Mouse (Mus musculus) limb, embryonic 14.5 days (tissue): ENCODE measurements at regions not wholly inside any gene's neighbourhood (a gene's known extent, or its start where the extent isn't known, plus 50 kb on each side); places are given as distances from the start of the nearest gene placed in this dataset.

Source experiments
- ATAC-seq: fragments of 200-750 bp; cut with Nextera tagmentation; 2 replicates; pipeline ENCODE4 v1.8.0; 2017; ENCODE audit warnings: low read depth, moderate number of reproducible peaks, moderate TSS enrichment; ENCODE audit not compliant: low FRiP score
- DNase-seq: peaks from one replicate; pipeline ENCODE4 v3.0.0-alpha.2; 2015; ENCODE audit warnings: low spot score
- H3K27ac ChIP-seq: fragments of 300-500 bp; sonication (generic); replicated peaks from 2 replicates; pipeline ENCODE4 v1.5.1; 2014; ENCODE audit warnings: low read depth, mild to moderate bottlenecking, low read length, moderate library complexity, mixed read lengths
- H3K27me3 ChIP-seq: fragments of 300-500 bp; sonication (generic); 2 replicates; pipeline ENCODE4 v1.6.1; 2014; ENCODE audit warnings: low read length, mixed read lengths; ENCODE audit not compliant: control insufficient read depth, insufficient read depth
- H3K36me3 ChIP-seq: fragments of 300-500 bp; sonication (generic); 2 replicates; pipeline ENCODE4 v1.6.1; 2014; ENCODE audit warnings: mild to moderate bottlenecking, low read length, moderate library complexity, mixed read lengths; ENCODE audit not compliant: control insufficient read depth, insufficient read depth
- H3K4me1 ChIP-seq: fragments of 300-500 bp; sonication (generic); 2 replicates; pipeline ENCODE4 v1.6.1; 2014; ENCODE audit warnings: antibody characterized with exemption, low read length, mixed read lengths; ENCODE audit not compliant: control insufficient read depth, insufficient read depth
- H3K4me2 ChIP-seq: fragments of 300-500 bp; sonication (generic); replicated peaks from 2 replicates; pipeline ENCODE4 v1.6.1; 2014; ENCODE audit warnings: low read depth, mild to moderate bottlenecking, low read length, moderate library complexity; ENCODE audit not compliant: severe bottlenecking
- H3K4me3 ChIP-seq: fragments of 300-500 bp; sonication (generic); replicated peaks from 2 replicates; pipeline ENCODE4 v1.5.1; 2014; ENCODE audit warnings: low read length
- H3K9ac ChIP-seq: fragments of 300-500 bp; sonication (generic); 2 replicates; pipeline ENCODE4 v1.6.1; 2014; ENCODE audit warnings: mild to moderate bottlenecking, low read depth, low read length, moderate library complexity; ENCODE audit not compliant: severe bottlenecking
- H3K9me3 ChIP-seq: fragments of 300-500 bp; sonication (generic); 2 replicates; pipeline ENCODE4 v1.6.1; 2016; ENCODE audit warnings: low read length; ENCODE audit not compliant: control insufficient read depth
- POLR2A ChIP-seq: fragments of 200-500 bp; IDR thresholded peaks from 2 replicates; pipeline ENCODE4 v1.8.0; 2012; ENCODE audit warnings: inconsistent platforms, mild to moderate bottlenecking, moderate library complexity, borderline replicate concordance; ENCODE audit not compliant: insufficient read depth, insufficient read length; ENCODE audit errors: extremely low read depth
- WGBS: fragments of 180-500 bp; shearing (Covaris S2); extraction: QIAGEN DNeasy Blood & Tissue Kit; methylation state at CpG from one replicate; pipeline ENCODE4 v1.1.7; 2014; 5-methylcytosine and 5-hydroxymethylcytosine counted together

- ATAC-seq, result no peak
- no peak for DNase-seq
- Histone ChIP-seq H3K27me3 (no peaks in the 10 kb centered on the region), H3K27ac (no peak overlapping the region), H3K9ac (no peak overlapping the region), H3K4me1 (no peaks in the 10 kb centered on the region), H3K4me2 (no peak overlapping the region), H3K4me3 (no peak overlapping the region), H3K36me3 (no peaks in the 10 kb centered on the region), H3K9me3 (no peaks in the 10 kb centered on the region)
- TF ChIP-seq POLR2A, result no peak
- 62% methylated on average over 3 of the region's 3 CpGs for WGBS
Measured at GRCm38 (mm10) chr4:39926021-39926591, 216.8 kb upstream of the Aco1 start.

GRCm38 (mm10) chr4:39926594-39926993, 216.3 kb upstream of the Aco1 start:
- H3K27me3 ChIP-seq, result no peaks in the 10 kb centered on the region
- no peak for TF ChIP-seq POLR2A
- no peaks in the 10 kb centered on the region for H3K9me3 ChIP-seq
- no peak overlapping the region for H3K27ac ChIP-seq
- H3K9ac ChIP-seq, result no peak overlapping the region
- 83% methylated on average over 7 of the region's 7 CpGs for WGBS
- no peak overlapping the region for H3K4me2 ChIP-seq
- ATAC-seq, result no peak
- H3K36me3 ChIP-seq, result no peaks in the 10 kb centered on the region
- H3K4me1 ChIP-seq, result no peaks in the 10 kb centered on the region
- no peak for DNase-seq
- H3K4me3 ChIP-seq, result no peak overlapping the region

GRCm38 (mm10) chr4:39928491-39928890, 214.4 kb upstream of the Aco1 start:
- no peak for DNase-seq
- H3K9me3 ChIP-seq, result no peaks in the 10 kb centered on the region

GRCm38 (mm10) chr4:39934025-39934708, 208.7 kb upstream of the Aco1 start:
- Histone ChIP-seq H3K9me3 (no peaks in the 10 kb centered on the region), H3K4me3 (no peak overlapping the region), H3K4me1 (no peaks in the 10 kb centered on the region), H3K27ac (no peak overlapping the region), H3K4me2 (no peak overlapping the region), H3K36me3 (no peaks in the 10 kb centered on the region), H3K27me3 (no peaks in the 10 kb centered on the region), H3K9ac (no peak overlapping the region)
- no peak for TF ChIP-seq POLR2A
- 83% methylated on average over 12 of the region's 12 CpGs for WGBS
- no peak for DNase-seq
- ATAC-seq, result no peak

More at GRCm38 (mm10) chr4:39928491-39928890, 214.4 kb upstream of the Aco1 start:
- no peak for TF ChIP-seq POLR2A
- no peak for ATAC-seq
- H3K9ac ChIP-seq, result no peak overlapping the region
- H3K4me1 ChIP-seq, result no peaks in the 10 kb centered on the region
- H3K27ac ChIP-seq, result no peak overlapping the region
- no peaks in the 10 kb centered on the region for H3K36me3 ChIP-seq
- no peak overlapping the region for H3K4me3 ChIP-seq
- H3K4me2 ChIP-seq, result no peak overlapping the region
- H3K27me3 ChIP-seq, result no peaks in the 10 kb centered on the region
- 68% methylated on average over 2 of the region's 2 CpGs for WGBS

GRCm38 (mm10) chr4:39958687-39959086, 184.2 kb upstream of the Aco1 start:
- TF ChIP-seq POLR2A, result no peak
- no peak for DNase-seq
- 80% methylated on average over 3 of the region's 3 CpGs for WGBS

More at GRCm38 (mm10) chr4:39958687-39959086, 184.2 kb upstream of the Aco1 start:
- no peak overlapping the region for H3K27ac ChIP-seq
- H3K36me3 ChIP-seq, result no peaks in the 10 kb centered on the region
- H3K9me3 ChIP-seq, result no peaks in the 10 kb centered on the region
- ATAC-seq, result no peak
- no peak overlapping the region for H3K4me3 ChIP-seq
- no peaks in the 10 kb centered on the region for H3K4me1 ChIP-seq
- no peak overlapping the region for H3K9ac ChIP-seq
- no peak overlapping the region for H3K4me2 ChIP-seq
- H3K27me3 ChIP-seq, result no peaks in the 10 kb centered on the region
